In the genomic region with DNA sequence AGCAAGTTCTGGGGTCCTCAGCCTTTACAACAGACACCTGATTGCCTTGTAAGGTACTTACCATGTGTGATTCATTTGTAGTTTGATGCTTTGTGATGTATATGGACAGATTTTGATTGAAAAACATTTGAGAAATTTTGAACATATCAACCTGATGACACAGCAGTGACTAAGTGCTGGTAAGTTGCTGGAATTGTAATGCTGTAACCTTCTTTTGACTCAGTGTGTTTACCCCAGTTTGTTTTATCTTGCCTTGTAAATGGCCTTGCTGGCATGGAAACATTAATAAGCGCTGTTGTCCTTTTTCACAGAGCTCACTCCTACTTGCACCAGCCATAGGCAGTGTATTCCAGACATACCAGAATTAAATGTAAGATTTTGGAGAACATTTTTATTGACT, we compare ENCODE assay signal across 30 mouse cellular contexts. TPM values are rescaled to one million over a fixed set of nuclear protein-coding genes. Genes with fewer than 3 reads are reported as not detected.
"Had no signal": no experiment of that assay in that cellular context is flagged by ENCODE, and none has a peak within 500 bp of the region (broad histone marks: within the 10 kb centered on the region; RNA-seq: fewer than 3 reads in every experiment).

No protein-coding gene starts in this region.

- H3K27me3 ChIP-seq: limb, embryonic 13.5 days; liver, embryonic 12.5 days; liver, embryonic 15.5 days; lung, embryonic 15.5 days; midbrain, embryonic 13.5 days; neural tube, embryonic 13.5 days; stomach, embryonic 15.5 days had no signal

- H3K4me1 ChIP-seq: liver, embryonic 12.5 days; midbrain, embryonic 10.5 days; stomach, embryonic 15.5 days had no signal

- ATAC-seq: liver, embryonic 12.5 days; midbrain, embryonic 13.5 days; midbrain, embryonic 16.5 days had no signal

- H3K4me3 ChIP-seq: limb, embryonic 10.5 days; limb, embryonic 13.5 days; liver, embryonic 12.5 days; liver, embryonic 15.5 days; lung, embryonic 15.5 days; megakaryocyte, embryonic 14.5 days; midbrain, embryonic 10.5 days; midbrain, embryonic 13.5 days; myocyte; neural tube, embryonic 13.5 days; stomach, embryonic 15.5 days had no signal

- DNase-seq: kidney, postnatal 25 days; liver; lung, adult 18-20 months; lung, postnatal 10 days; lung, postnatal 36 days; retina, postnatal 1 day; right cerebral cortex, postnatal 25 days; spleen, adult 18-20 months; thymus, postnatal 25 days had no signal

- H3K9me3 ChIP-seq: limb, embryonic 10.5 days; limb, embryonic 13.5 days; liver, embryonic 12.5 days; liver, embryonic 15.5 days; lung, embryonic 15.5 days; megakaryocyte, embryonic 14.5 days; midbrain, embryonic 10.5 days; midbrain, embryonic 13.5 days; neural tube, embryonic 13.5 days; stomach, embryonic 15.5 days had no signal

- H3K9ac ChIP-seq: limb, embryonic 13.5 days; liver, embryonic 12.5 days; liver, embryonic 15.5 days; lung, embryonic 15.5 days; midbrain, embryonic 13.5 days; neural tube, embryonic 13.5 days; stomach, embryonic 15.5 days had no signal

- H3K4me2 ChIP-seq: limb, embryonic 13.5 days; liver, embryonic 12.5 days; liver, embryonic 15.5 days; lung, embryonic 15.5 days; midbrain, embryonic 13.5 days; neural tube, embryonic 13.5 days; stomach, embryonic 15.5 days had no signal

- H3K36me3 ChIP-seq: limb, embryonic 10.5 days; limb, embryonic 13.5 days; liver, embryonic 12.5 days; liver, embryonic 15.5 days; lung, embryonic 15.5 days; midbrain, embryonic 10.5 days; midbrain, embryonic 13.5 days; neural tube, embryonic 13.5 days; stomach, embryonic 15.5 days had no signal

- H3K27ac ChIP-seq: kidney, postnatal 0 days; limb, embryonic 10.5 days; limb, embryonic 13.5 days; liver, embryonic 12.5 days; liver, embryonic 15.5 days; lung, embryonic 15.5 days; midbrain, embryonic 10.5 days; midbrain, embryonic 13.5 days; neural tube, embryonic 13.5 days; stomach, embryonic 15.5 days had no signal

RNA-seq across cellular contexts. Expression of gene Gm17571, which starts 14.4 kb away (rescaled TPM):
- total RNA-seq: layer of hippocampus, postnatal 14 days; left cerebral cortex, adult 8-10 months; left cerebral cortex, postnatal 25 days; monocyte, adult 5-6 weeks; neutrophil, adult 5-6 weeks had no signal
- polyA plus RNA-seq: kidney, embryonic 14.5 days; kidney, postnatal 0 days; large intestine, adult 2 months; limb, embryonic 10.5 days; limb, embryonic 13.5 days; liver, embryonic 12.5 days; liver, embryonic 15.5 days; lung, embryonic 15.5 days; midbrain, embryonic 10.5 days; midbrain, embryonic 13.5 days; midbrain, embryonic 16.5 days; myocyte; neural tube, embryonic 13.5 days; stomach, embryonic 15.5 days; thymus, postnatal 0 days had no signal
